Mouse (Mus musculus): ENCODE results near the gene Kcnq1. TPM values are rescaled to one million over a fixed set of nuclear protein-coding genes. Genes with fewer than 3 reads are reported as not detected.

Kcnq1 gene
- polyA plus RNA-seq, 1 experiment from 2014 or later, result 0.63 TPM

- H3K9ac ChIP-seq (replicated peaks), result no peak overlapping the region
- ATAC-seq, result no peak
- WGBS (ENCODE audit: insufficient replicate concordance), result 86% methylated on average over 10 of the region's 10 CpGs
- no peak for DNase-seq
- H3K27ac ChIP-seq (ENCODE audit: low read depth), result no peak overlapping the region
- H3K36me3 ChIP-seq (replicated peaks; ENCODE audit: insufficient read depth, low read length), result no peaks in the 10 kb centered on the region
- TF ChIP-seq EP300 (IDR thresholded peaks at IDR 0.05; ENCODE audit: low read depth) (no peak), CTCF (IDR thresholded peaks at IDR 0.05; ENCODE audit: low read depth) (no peak)
- H3K4me3 ChIP-seq (ENCODE audit: low read depth, low read length), result no peak overlapping the region
- H3K4me2 ChIP-seq (ENCODE audit: low read depth, low read length), result no peak overlapping the region
- H3K9me3 ChIP-seq (ENCODE audit: low read length), result no peaks in the 10 kb centered on the region
- H3K27me3 ChIP-seq (ENCODE audit: insufficient read depth, low read length), result no peaks in the 10 kb centered on the region
- H3K4me1 ChIP-seq (ENCODE audit: insufficient read depth), result peaks cover 7% of the 10 kb centered on the region
Measured at GRCm38 (mm10) chr7:143186378-143186777, 80.2 kb downstream of the Kcnq1 start.

GRCm38 (mm10) chr7:143187181-143187580 lies 81.0 kb downstream of the Kcnq1 start:
- Histone ChIP-seq H3K9ac (replicated peaks) (no peak overlapping the region), H3K4me2 (ENCODE audit: low read depth, low read length) (no peak overlapping the region), H3K9me3 (ENCODE audit: low read length) (no peaks in the 10 kb centered on the region), H3K4me1 (ENCODE audit: insufficient read depth) (peaks cover 7% of the 10 kb centered on the region), H3K27me3 (ENCODE audit: insufficient read depth, low read length) (no peaks in the 10 kb centered on the region), H3K27ac (ENCODE audit: low read depth) (no peak overlapping the region), H3K36me3 (replicated peaks; ENCODE audit: insufficient read depth, low read length) (no peaks in the 10 kb centered on the region), H3K4me3 (ENCODE audit: low read depth, low read length) (no peak overlapping the region)
- WGBS (ENCODE audit: insufficient replicate concordance), result 76% methylated on average over 3 of the region's 3 CpGs
- DNase-seq (no peak), ATAC-seq (no peak)
- TF ChIP-seq CTCF (IDR thresholded peaks at IDR 0.05; ENCODE audit: low read depth), result no peak
- no peak for TF ChIP-seq EP300 (IDR thresholded peaks at IDR 0.05; ENCODE audit: low read depth)

GRCm38 (mm10) chr7:143188589-143188988 lies 82.4 kb downstream of the Kcnq1 start:
- Histone ChIP-seq H3K4me2 (ENCODE audit: low read depth, low read length) (no peak overlapping the region), H3K4me3 (ENCODE audit: low read depth, low read length) (no peak overlapping the region), H3K36me3 (replicated peaks; ENCODE audit: insufficient read depth, low read length) (no peaks in the 10 kb centered on the region), H3K27me3 (ENCODE audit: insufficient read depth, low read length) (no peaks in the 10 kb centered on the region), H3K27ac (ENCODE audit: low read depth) (no peak overlapping the region), H3K9ac (replicated peaks) (no peak overlapping the region), H3K9me3 (ENCODE audit: low read length) (no peaks in the 10 kb centered on the region), H3K4me1 (ENCODE audit: insufficient read depth) (peaks cover 7% of the 10 kb centered on the region)
- ATAC-seq, result no peak
- peak; percentile 7 for DNase-seq
- TF ChIP-seq EP300 (IDR thresholded peaks at IDR 0.05; ENCODE audit: low read depth) (no peak), CTCF (IDR thresholded peaks at IDR 0.05; ENCODE audit: low read depth) (no peak)
- 74% methylated on average over 2 of the region's 2 CpGs for WGBS (ENCODE audit: insufficient replicate concordance)

- no peak overlapping the region for H3K9ac ChIP-seq (replicated peaks)
- WGBS (ENCODE audit: insufficient replicate concordance), result 68% methylated on average over 3 of the region's 3 CpGs
- DNase-seq (peak; percentile 26), ATAC-seq (peak; percentile 91)
- no peaks in the 10 kb centered on the region for H3K27me3 ChIP-seq (ENCODE audit: insufficient read depth, low read length)
- TF ChIP-seq CTCF (IDR thresholded peaks at IDR 0.05; ENCODE audit: low read depth) (no peak), EP300 (IDR thresholded peaks at IDR 0.05; ENCODE audit: low read depth) (no peak)
- no peak overlapping the region for H3K4me2 ChIP-seq (ENCODE audit: low read depth, low read length)
- no peaks in the 10 kb centered on the region for H3K36me3 ChIP-seq (replicated peaks; ENCODE audit: insufficient read depth, low read length)
- no peak overlapping the region for H3K27ac ChIP-seq (ENCODE audit: low read depth)
- H3K9me3 ChIP-seq (ENCODE audit: low read length), result no peaks in the 10 kb centered on the region
- no peak overlapping the region for H3K4me3 ChIP-seq (ENCODE audit: low read depth, low read length)
- peaks cover 7% of the 10 kb centered on the region for H3K4me1 ChIP-seq (ENCODE audit: insufficient read depth)
Measured at GRCm38 (mm10) chr7:143189965-143190722, 84.0 kb downstream of the Kcnq1 start.

DNA sequence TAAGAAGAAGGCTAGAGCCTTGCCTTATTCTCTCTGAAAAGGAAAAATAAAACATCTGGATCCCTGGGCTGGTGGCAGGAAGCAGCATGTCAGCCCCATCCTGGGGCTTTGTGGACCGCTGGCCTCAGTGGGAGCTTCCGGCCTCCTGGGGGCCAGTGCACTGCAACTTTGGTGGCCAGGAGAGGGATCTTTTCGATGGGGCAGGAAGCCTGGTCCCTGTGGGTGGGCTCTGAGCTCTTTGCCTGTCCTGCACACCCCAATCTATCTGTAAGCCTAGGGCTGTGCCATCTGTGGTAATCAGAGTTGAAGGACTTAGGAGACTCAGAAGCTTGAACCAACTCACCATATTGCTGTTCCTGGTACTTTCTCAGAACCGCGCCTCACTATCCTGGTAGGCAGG lies 84.7 kb downstream of the Kcnq1 start:
- no peak for DNase-seq
- no peak overlapping the region for H3K27ac ChIP-seq (ENCODE audit: low read depth)
- no peak overlapping the region for H3K4me2 ChIP-seq (ENCODE audit: low read depth, low read length)
- no peaks in the 10 kb centered on the region for H3K27me3 ChIP-seq (ENCODE audit: insufficient read depth, low read length)
- no peak for ATAC-seq
- peaks cover 7% of the 10 kb centered on the region for H3K4me1 ChIP-seq (ENCODE audit: insufficient read depth)
- TF ChIP-seq EP300 (IDR thresholded peaks at IDR 0.05; ENCODE audit: low read depth), result no peak
- no peak for TF ChIP-seq CTCF (IDR thresholded peaks at IDR 0.05; ENCODE audit: low read depth)
- no peaks in the 10 kb centered on the region for H3K36me3 ChIP-seq (replicated peaks; ENCODE audit: insufficient read depth, low read length)
- H3K9ac ChIP-seq (replicated peaks), result no peak overlapping the region
- H3K9me3 ChIP-seq (ENCODE audit: low read length), result no peaks in the 10 kb centered on the region
- H3K4me3 ChIP-seq (ENCODE audit: low read depth, low read length), result no peak overlapping the region
- 77% methylated on average over 5 of the region's 5 CpGs for WGBS (ENCODE audit: insufficient replicate concordance)

- Histone ChIP-seq H3K27ac (ENCODE audit: low read depth) (no peak overlapping the region), H3K4me2 (ENCODE audit: low read depth, low read length) (no peak overlapping the region), H3K9ac (replicated peaks) (no peak overlapping the region), H3K4me3 (ENCODE audit: low read depth, low read length) (no peak overlapping the region), H3K36me3 (replicated peaks; ENCODE audit: insufficient read depth, low read length) (no peaks in the 10 kb centered on the region), H3K4me1 (ENCODE audit: insufficient read depth) (peaks cover 7% of the 10 kb centered on the region), H3K9me3 (ENCODE audit: low read length) (no peaks in the 10 kb centered on the region), H3K27me3 (ENCODE audit: insufficient read depth, low read length) (no peaks in the 10 kb centered on the region)
- no peak for ATAC-seq
- DNase-seq, result no peak
- WGBS (ENCODE audit: insufficient replicate concordance), result 84% methylated on average over 7 of the region's 7 CpGs
- TF ChIP-seq CTCF (IDR thresholded peaks at IDR 0.05; ENCODE audit: low read depth) (no peak), EP300 (IDR thresholded peaks at IDR 0.05; ENCODE audit: low read depth) (no peak)
Measured at GRCm38 (mm10) chr7:143192392-143192791, 86.2 kb downstream of the Kcnq1 start.
